Mouse (Mus musculus) small intestine, adult 2 months (tissue): Measurements from ENCODE around the gene Leo1.

Source experiments
- CTCF ChIP-seq: fragments of 200-500 bp; IDR thresholded peaks from 2 replicates; pipeline ENCODE4 v1.5.1; 2012; ENCODE audit warnings: low read depth, mild to moderate bottlenecking, control low read depth, inconsistent platforms, low read length, moderate library complexity, mixed read lengths; ENCODE audit not compliant: insufficient replicate concordance, insufficient read length; ENCODE audit errors: extremely low read depth
- POLR2A ChIP-seq: fragments of 200-500 bp; IDR thresholded peaks from 2 replicates; pipeline ENCODE4 v1.6.1; 2012; ENCODE audit warnings: low read depth, mild to moderate bottlenecking, control low read depth, inconsistent platforms, low read length, moderate library complexity

DNA sequence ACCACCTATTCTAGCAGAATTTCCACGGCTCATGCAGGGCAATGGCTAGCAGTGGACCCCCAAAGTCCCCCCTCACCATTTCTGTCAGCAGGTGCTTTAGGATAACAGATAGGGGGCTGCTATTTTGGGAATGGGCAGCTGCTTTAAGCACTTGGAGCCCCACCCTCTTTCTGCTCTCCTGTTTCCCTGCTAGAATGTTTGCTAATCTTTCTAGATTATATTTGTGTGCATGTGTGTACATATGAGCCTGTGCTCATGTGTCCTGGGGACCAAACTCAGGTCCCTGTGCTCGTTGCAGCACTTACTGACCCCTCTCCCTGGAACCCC lies 13.1 kb upstream of the Leo1 start:
- no peak for TF ChIP-seq CTCF
- no peak for TF ChIP-seq POLR2A
